Mouse (Mus musculus) liver, embryonic 15.5 days (tissue): ENCODE results near the gene Chrm3. TPM values are rescaled to one million over a fixed set of nuclear protein-coding genes. Genes with fewer than 3 reads are reported as not detected.
"Not testable (repeated sequence)": the region's sequence is repeated elsewhere in the genome, so short reads cannot be mapped to it uniquely, and the experiment has no call there.

ENCODE experiments used
- ATAC-seq: fragments of 200-750 bp; cut with Nextera tagmentation; 2 replicates; pipeline ENCODE4 v1.8.0; 2017; ENCODE audit warnings: moderate number of reproducible peaks, mild to moderate bottlenecking, moderate library complexity; ENCODE audit not compliant: insufficient read depth
- H3K27ac ChIP-seq: fragments of 300-500 bp; sonication (generic); replicated peaks from 2 replicates; pipeline ENCODE4 v1.5.1; 2015; ENCODE audit warnings: mild to moderate bottlenecking, inconsistent platforms
- H3K27me3 ChIP-seq: fragments of 300-500 bp; sonication (generic); 2 replicates; pipeline ENCODE4 v1.6.1; 2015; ENCODE audit warnings: mild to moderate bottlenecking, inconsistent platforms
- H3K36me3 ChIP-seq: fragments of 300-500 bp; sonication (generic); replicated peaks from 2 replicates; pipeline ENCODE4 v1.6.1; 2015; ENCODE audit warnings: moderate library complexity, mild to moderate bottlenecking, inconsistent platforms
- H3K4me1 ChIP-seq: fragments of 300-500 bp; sonication (generic); replicated peaks from 2 replicates; pipeline ENCODE4 v1.6.1; 2015; ENCODE audit warnings: inconsistent platforms
- H3K4me2 ChIP-seq: fragments of 300-500 bp; sonication (generic); 2 replicates; pipeline ENCODE4 v1.6.1; 2015; ENCODE audit warnings: moderate library complexity, mild to moderate bottlenecking, inconsistent platforms
- H3K4me3 ChIP-seq: fragments of 300-500 bp; sonication (generic); replicated peaks from 2 replicates; pipeline ENCODE4 v1.5.1; 2015; ENCODE audit warnings: mild to moderate bottlenecking, inconsistent platforms
- H3K9ac ChIP-seq: fragments of 300-500 bp; sonication (generic); 2 replicates; pipeline ENCODE4 v1.6.1; 2015; ENCODE audit warnings: moderate library complexity, mild to moderate bottlenecking, inconsistent platforms
- H3K9me3 ChIP-seq: fragments of 300-500 bp; sonication (generic); replicated peaks from 2 replicates; pipeline ENCODE4 v1.6.1; 2016; ENCODE audit warnings: inconsistent platforms
- WGBS: fragments of 180-500 bp; shearing (Covaris S2); methylation state at CpG from one replicate; pipeline ENCODE4 v1.1.7; 2015; ENCODE audit warnings: mixed read lengths; ENCODE audit not compliant: insufficient replicate concordance; 5-methylcytosine and 5-hydroxymethylcytosine counted together
- polyA plus RNA-seq: library from polyadenylated mRNA; unstranded; fragments of >200 nt; fragmentation: Nextera tagmentation; extraction: Ambion mirVana; gene quantifications from 2 replicates; pipeline ENCODE4 v1.2.1, GENCODE M21; 2015

Chrm3 gene
- 0.03 TPM in 1 of 2 replicates, not detected in the other for polyA plus RNA-seq

GRCm38 (mm10) chr13:10360777-10361176, at the start of gene Chrm3:
Gene Chrm3, minus strand, starts transcription at chr13:10360847.
- no peak for ATAC-seq
- no peaks in the 10 kb centered on the region for H3K36me3 ChIP-seq
- 2% methylated on average over 18 of the region's 18 CpGs for WGBS

GRCm38 (mm10) chr13:10394364-10394763, 33.7 kb upstream of the Chrm3 start:
- H3K9ac ChIP-seq = no peak overlapping the region
- H3K4me3 ChIP-seq = no peak overlapping the region
- H3K4me1 ChIP-seq = no peaks in the 10 kb centered on the region
- H3K9me3 ChIP-seq = no peaks in the 10 kb centered on the region
- no peak overlapping the region for H3K4me2 ChIP-seq
- H3K27me3 ChIP-seq = no peaks in the 10 kb centered on the region
- H3K36me3 ChIP-seq = no peaks in the 10 kb centered on the region
- WGBS = 77% methylated on average over 2 of the region's 2 CpGs
- no peak for ATAC-seq
- no peak overlapping the region for H3K27ac ChIP-seq

More at GRCm38 (mm10) chr13:10360777-10361176, at the start of gene Chrm3:
- Histone ChIP-seq H3K27me3 (peaks cover 43% of the 10 kb centered on the region), H3K9me3 (no peaks in the 10 kb centered on the region), H3K27ac (no peak within 1 kb of the TSS), H3K9ac (no peak within 1 kb of the TSS), H3K4me2 (peak within 1 kb of the TSS; percentile 56), H3K4me3 (peak within 1 kb of the TSS; percentile 30), H3K4me1 (no peaks in the 10 kb centered on the region)

DNA sequence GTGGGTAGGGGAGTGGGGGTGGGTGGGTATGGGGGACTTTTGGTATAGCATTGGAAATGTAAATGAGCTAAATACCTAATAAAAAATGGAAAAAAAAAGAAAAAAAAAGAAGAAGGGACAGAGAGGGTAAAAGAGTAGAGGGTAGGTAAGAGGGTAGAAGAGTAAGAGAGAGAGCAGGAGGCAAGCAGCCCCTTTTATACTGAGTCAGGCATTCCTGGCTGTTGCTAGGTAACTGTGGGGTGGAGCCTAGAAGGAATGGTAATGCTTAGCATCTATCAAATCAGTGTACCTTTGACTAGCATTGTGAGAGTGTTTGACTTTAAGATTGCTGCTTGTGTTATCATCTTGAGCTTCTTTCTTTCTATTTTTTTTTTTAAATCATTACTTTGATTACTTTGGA, 14.8 kb upstream of the Chrm3 start:
- not testable (repeated sequence) for H3K27ac ChIP-seq, H3K9ac ChIP-seq, H3K4me3 ChIP-seq, H3K36me3 ChIP-seq, H3K9me3 ChIP-seq, ATAC-seq, H3K27me3 ChIP-seq, H3K4me2 ChIP-seq, H3K4me1 ChIP-seq

- no peak for ATAC-seq
These were observed 400 bp downstream of the Chrm3 start for GRCm38 (mm10) chr13:10360199-10360694.

DNA sequence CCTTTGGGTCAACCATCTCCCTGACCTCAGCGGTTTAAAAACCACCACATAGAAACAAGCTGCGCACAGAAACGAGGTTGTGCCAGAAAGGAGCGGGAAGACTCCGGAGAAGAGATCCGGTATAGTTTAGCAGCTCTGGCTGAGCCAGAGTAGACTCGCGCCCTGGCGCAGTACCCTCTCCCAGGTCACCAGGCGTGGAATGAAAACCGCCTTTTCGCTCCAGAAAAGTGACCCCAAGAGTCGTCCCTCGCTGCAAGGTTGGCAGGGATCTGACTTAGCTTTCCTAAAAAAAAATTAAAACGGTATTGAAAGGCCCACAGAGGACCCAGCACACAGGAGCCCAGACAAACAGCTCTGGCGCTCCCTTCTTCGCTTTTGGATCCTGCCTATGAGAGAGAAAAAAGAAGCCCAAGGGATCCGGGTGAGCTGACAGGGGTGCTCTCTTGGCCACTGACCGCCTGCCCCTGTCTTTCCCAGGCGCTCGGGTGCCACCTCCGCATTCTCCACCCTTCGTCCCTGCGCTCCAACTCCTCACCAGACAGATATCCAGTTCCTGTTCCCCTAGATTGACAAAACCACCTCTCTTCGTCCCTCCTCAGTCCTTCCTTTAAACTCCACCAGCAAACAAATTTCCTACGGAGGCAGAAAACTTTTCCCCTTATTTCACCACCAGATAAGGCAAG, 990 bp downstream of the Chrm3 start:
- Histone ChIP-seq H3K27ac (no peak overlapping the region), H3K9ac (no peak overlapping the region), H3K9me3 (no peaks in the 10 kb centered on the region), H3K4me3 (peak overlapping the region; percentile 30; the same call in 1 of the 2 replicates), H3K4me2 (peak overlapping the region; percentile 56), H3K36me3 (no peaks in the 10 kb centered on the region), H3K4me1 (no peaks in the 10 kb centered on the region), H3K27me3 (peaks cover 43% of the 10 kb centered on the region)
- no peak for ATAC-seq
- 3% methylated on average over 26 of the region's 26 CpGs for WGBS

More at GRCm38 (mm10) chr13:10360199-10360694, 400 bp downstream of the Chrm3 start:
- no peak overlapping the region for H3K9ac ChIP-seq
- H3K27ac ChIP-seq = no peak overlapping the region
- H3K4me2 ChIP-seq = peak overlapping the region; percentile 56
- WGBS = under 1% methylated on average over 58 of the region's 60 CpGs
- H3K9me3 ChIP-seq = no peaks in the 10 kb centered on the region
- H3K4me1 ChIP-seq = no peaks in the 10 kb centered on the region
- peak overlapping the region; percentile 30 for H3K4me3 ChIP-seq
- peaks cover 43% of the 10 kb centered on the region for H3K27me3 ChIP-seq
- no peaks in the 10 kb centered on the region for H3K36me3 ChIP-seq

- Histone ChIP-seq H3K27me3 (peaks cover 26% of the 10 kb centered on the region), H3K4me2 (no peak overlapping the region), H3K4me3 (no peak overlapping the region), H3K4me1 (no peaks in the 10 kb centered on the region), H3K9ac (no peak overlapping the region), H3K9me3 (no peaks in the 10 kb centered on the region), H3K27ac (no peak overlapping the region), H3K36me3 (no peaks in the 10 kb centered on the region)
- WGBS = 60% methylated on average over 5 of the region's 5 CpGs
- ATAC-seq = no peak
These were observed 4.9 kb downstream of the Chrm3 start for GRCm38 (mm10) chr13:10355796-10356195.

DNA sequence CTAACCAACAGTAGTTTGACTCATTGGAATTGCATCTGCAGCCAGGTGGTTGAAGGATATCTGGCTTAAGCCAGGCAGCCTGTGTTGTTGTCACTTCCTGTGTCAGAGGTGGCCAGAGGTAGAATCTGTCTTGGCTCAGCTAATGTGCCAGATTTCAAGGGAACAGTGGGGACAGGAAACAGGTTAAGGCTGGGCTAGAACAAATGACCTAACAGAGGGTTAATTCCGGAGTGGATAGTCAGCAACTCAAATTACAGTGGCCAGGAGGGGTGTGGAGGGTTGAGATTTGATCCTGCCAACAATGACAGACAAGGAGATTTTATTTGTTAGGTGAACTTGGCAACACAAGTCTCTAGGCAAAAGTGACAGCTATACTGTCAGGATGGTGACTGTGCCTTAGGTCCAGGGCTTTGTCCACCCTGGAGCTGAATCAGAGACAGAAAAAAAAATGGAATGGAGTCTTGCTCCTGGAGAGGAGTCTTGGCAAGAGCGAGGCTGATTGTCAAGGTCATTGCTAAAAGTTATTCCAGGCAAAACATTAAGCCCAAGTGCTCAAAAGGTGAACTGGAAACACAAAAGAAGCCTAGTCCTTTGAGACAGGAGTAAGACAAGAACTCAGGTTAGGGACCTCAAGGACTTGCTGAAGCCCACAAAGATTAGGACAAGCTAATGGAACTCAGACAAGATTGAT, 5.6 kb downstream of the Chrm3 start:
- Histone ChIP-seq H3K9me3 (no peaks in the 10 kb centered on the region), H3K4me2 (no peak overlapping the region), H3K4me1 (no peaks in the 10 kb centered on the region), H3K27me3 (peaks cover 18% of the 10 kb centered on the region), H3K27ac (no peak overlapping the region), H3K36me3 (no peaks in the 10 kb centered on the region), H3K9ac (no peak overlapping the region), H3K4me3 (no peak overlapping the region)
- no peak for ATAC-seq
- WGBS = 31% methylated on average over 2 of the region's 2 CpGs

GRCm38 (mm10) chr13:10352141-10352540, 8.5 kb downstream of the Chrm3 start:
- no peaks in the 10 kb centered on the region for H3K9me3 ChIP-seq
- H3K4me2 ChIP-seq = no peak overlapping the region
- no peak overlapping the region for H3K4me3 ChIP-seq
- no peak overlapping the region for H3K27ac ChIP-seq
- H3K4me1 ChIP-seq = no peaks in the 10 kb centered on the region
- H3K27me3 ChIP-seq = no peaks in the 10 kb centered on the region
- H3K36me3 ChIP-seq = no peaks in the 10 kb centered on the region
- no peak for ATAC-seq
- no peak overlapping the region for H3K9ac ChIP-seq
- WGBS = 57% methylated on average over 1 of the region's 1 CpGs

GRCm38 (mm10) chr13:10344362-10344761, 16.3 kb downstream of the Chrm3 start:
- Histone ChIP-seq H3K27me3 (no peaks in the 10 kb centered on the region), H3K4me3 (no peak overlapping the region), H3K4me1 (no peaks in the 10 kb centered on the region), H3K9me3 (no peaks in the 10 kb centered on the region), H3K36me3 (no peaks in the 10 kb centered on the region), H3K27ac (no peak overlapping the region), H3K4me2 (no peak overlapping the region), H3K9ac (no peak overlapping the region)
- 42% methylated on average over 5 of the region's 5 CpGs for WGBS
- no peak for ATAC-seq

DNA sequence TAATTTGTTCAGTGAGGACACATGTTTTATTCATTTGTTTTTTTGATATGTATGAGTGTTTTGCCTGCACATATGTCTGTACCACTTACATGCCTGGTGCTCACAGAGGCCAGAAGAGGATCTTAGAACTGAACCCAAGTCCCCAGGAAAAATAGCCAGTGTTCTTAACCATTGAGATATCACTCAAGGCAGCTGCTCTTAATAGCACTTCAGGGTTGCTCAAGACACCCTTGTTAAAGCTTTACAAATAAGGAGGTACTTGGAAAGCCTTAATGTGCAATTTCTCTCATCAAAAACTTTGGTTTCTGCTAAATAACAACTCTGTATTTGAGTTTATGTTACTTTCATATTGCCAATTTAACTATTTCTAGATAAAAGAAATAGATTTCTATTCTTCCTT, 25.1 kb downstream of the Chrm3 start:
- no peak overlapping the region for H3K4me2 ChIP-seq
- H3K9me3 ChIP-seq = no peaks in the 10 kb centered on the region
- H3K9ac ChIP-seq = no peak overlapping the region
- H3K27me3 ChIP-seq = no peaks in the 10 kb centered on the region
- H3K36me3 ChIP-seq = no peaks in the 10 kb centered on the region
- ATAC-seq = no peak
- H3K4me1 ChIP-seq = no peaks in the 10 kb centered on the region
- no peak overlapping the region for H3K27ac ChIP-seq
- no peak overlapping the region for H3K4me3 ChIP-seq

DNA sequence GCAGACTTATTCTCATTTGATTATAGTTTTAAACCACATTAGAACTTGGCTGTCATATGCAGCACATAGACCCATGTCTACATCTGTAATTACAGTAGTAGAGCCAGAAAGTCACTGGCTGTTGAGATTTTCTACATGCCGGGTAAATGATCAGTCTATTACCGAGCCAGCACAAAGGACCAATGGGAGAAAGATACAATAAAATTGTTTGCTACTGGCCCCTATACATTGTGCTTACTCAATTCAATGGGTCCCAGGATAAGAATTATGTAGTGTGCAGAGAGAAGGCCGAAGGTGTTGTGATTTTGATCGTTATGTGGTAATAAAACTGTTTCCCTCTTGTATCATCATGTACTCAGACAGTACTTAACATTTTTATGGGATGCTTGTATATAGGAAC, 27.9 kb downstream of the Chrm3 start:
- Histone ChIP-seq H3K9me3 (no peaks in the 10 kb centered on the region), H3K36me3 (no peaks in the 10 kb centered on the region), H3K27ac (no peak overlapping the region), H3K27me3 (no peaks in the 10 kb centered on the region), H3K4me3 (no peak overlapping the region), H3K4me2 (no peak overlapping the region), H3K9ac (no peak overlapping the region), H3K4me1 (no peaks in the 10 kb centered on the region)
- WGBS = 63% methylated on average over 4 of the region's 4 CpGs
- ATAC-seq = no peak
